Mouse (Mus musculus) myocyte (in vitro differentiated cells): ENCODE measurements around the gene Pfpl. TPM values are rescaled to one million over a fixed set of nuclear protein-coding genes. Genes with fewer than 3 reads are reported as not detected.

ENCODE experiments used
- H3K27me3 ChIP-seq: one replicate; pipeline ENCODE4 v1.6.1; 2011; ENCODE audit not compliant: control insufficient read depth, insufficient read depth, insufficient read length
- H3K36me3 ChIP-seq: one replicate; pipeline ENCODE4 v1.6.1; 2011; ENCODE audit not compliant: control insufficient read depth, insufficient read depth
- H3K4me2 ChIP-seq: one replicate; pipeline ENCODE4 v1.6.1; 2011; ENCODE audit warnings: low read depth, control low read depth
- H3K4me3 ChIP-seq: one replicate; pipeline ENCODE4 v1.5.1; 2011; ENCODE audit warnings: mild to moderate bottlenecking, control low read depth, moderate library complexity
- H3K79me2 ChIP-seq: one replicate; pipeline ENCODE4 v1.6.1; 2011; ENCODE audit not compliant: control insufficient read depth, insufficient read depth
- H3ac ChIP-seq: one replicate; pipeline ENCODE4 v1.6.1; 2011; ENCODE audit not compliant: control insufficient read depth, insufficient read length
- CEBPB ChIP-seq: IDR thresholded peaks from 2 replicates; pipeline ENCODE4 v1.6.1; 2011; ENCODE audit warnings: mild to moderate bottlenecking, moderate library complexity; ENCODE audit not compliant: poor library complexity, insufficient read depth, severe bottlenecking
- E2F4 ChIP-seq: IDR thresholded peaks from one replicate; pipeline ENCODE4 v1.6.1; 2011; ENCODE audit warnings: mild to moderate bottlenecking, control low read depth, moderate library complexity; ENCODE audit not compliant: insufficient read depth
- MAX ChIP-seq: IDR thresholded peaks from one replicate; pipeline ENCODE4 v1.6.1; 2011; ENCODE audit warnings: low read depth, mild to moderate bottlenecking, control low read depth
- MYOD1 ChIP-seq, 3 experiments: IDR thresholded peaks; one replicate each; pipeline ENCODE4 v1.6.1; 2011; ENCODE audit warnings: control low read depth in 2 of 3, low read depth in 2 of 3, mild to moderate bottlenecking in 2 of 3, moderate library complexity in 1 of 3; ENCODE audit not compliant: insufficient read length in 2 of 3, control insufficient read depth in 1 of 3
- MYOG ChIP-seq, 3 experiments: IDR thresholded peaks; one replicate each; pipeline ENCODE4 v1.6.1; 2011; ENCODE audit warnings: control low read depth in 2 of 3, low read depth in 2 of 3, mild to moderate bottlenecking in 2 of 3; ENCODE audit not compliant: insufficient read length in 2 of 3, control insufficient read depth in 1 of 3, insufficient read depth in 1 of 3
- POLR2A ChIP-seq: IDR thresholded peaks from one replicate; pipeline ENCODE4 v1.6.1; 2011; ENCODE audit warnings: low read depth, mild to moderate bottlenecking, control low read depth, moderate library complexity; ENCODE audit not compliant: insufficient read length
- POLR2AphosphoS2 ChIP-seq: IDR thresholded peaks from one replicate; pipeline ENCODE4 v1.6.1; 2011; ENCODE audit warnings: low read depth, control low read depth; ENCODE audit not compliant: insufficient read length
- REST ChIP-seq: IDR thresholded peaks from one replicate; pipeline ENCODE4 v1.6.1; 2011; ENCODE audit warnings: mild to moderate bottlenecking, control low read depth, moderate library complexity; ENCODE audit not compliant: insufficient read depth, insufficient read length
- SRF ChIP-seq: IDR thresholded peaks from one replicate; pipeline ENCODE4 v1.6.1; 2011; ENCODE audit warnings: low read depth; ENCODE audit not compliant: control insufficient read depth, insufficient read length
- TCF12 ChIP-seq: IDR thresholded peaks from one replicate; pipeline ENCODE4 v1.6.1; 2011; ENCODE audit warnings: mild to moderate bottlenecking, control low read depth; ENCODE audit not compliant: poor library complexity, insufficient read depth, severe bottlenecking
- TCF3 ChIP-seq: IDR thresholded peaks from one replicate; pipeline ENCODE4 v1.6.1; 2011; ENCODE audit warnings: low read depth, control low read depth; ENCODE audit not compliant: insufficient read length
- USF1 ChIP-seq: IDR thresholded peaks from one replicate; pipeline ENCODE4 v1.6.1; 2011; ENCODE audit warnings: low read depth, mild to moderate bottlenecking, control low read depth, moderate library complexity
- polyA plus RNA-seq: library from polyadenylated mRNA; unstranded; fragments of >200 nt; fragmentation: generic; extraction: Trizol; gene quantifications from one replicate; pipeline ENCODE4 v1.2.1, GENCODE M21; 2012; ENCODE audit warnings: missing spikeins

Pfpl gene
- polyA plus RNA-seq, 1 experiment = 0.02 TPM

DNA sequence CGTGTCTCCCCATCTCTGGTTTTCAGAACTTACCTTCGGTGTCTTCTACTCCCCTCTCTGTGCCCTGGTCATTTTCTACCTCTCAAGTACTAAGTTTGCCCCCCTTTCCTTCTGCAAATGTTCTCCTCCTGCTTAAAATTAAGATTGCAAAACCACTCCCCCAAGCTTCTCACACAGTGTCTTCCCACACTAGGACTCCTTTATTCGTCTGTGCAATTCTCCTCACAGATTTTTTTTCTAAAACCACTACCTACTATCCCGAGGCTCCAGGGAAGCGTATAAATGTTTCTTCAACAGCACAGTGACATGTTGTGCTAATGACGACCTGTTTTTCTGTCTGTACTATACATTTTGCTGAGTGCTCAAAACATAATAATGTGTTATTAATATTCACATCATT lies 7.2 kb upstream of the Pfpl start:
- H3K36me3 ChIP-seq = no peaks in the 10 kb centered on the region
- no peak overlapping the region for H3K4me2 ChIP-seq
- no peak overlapping the region for H3ac ChIP-seq
- H3K27me3 ChIP-seq = no peaks in the 10 kb centered on the region
- H3K79me2 ChIP-seq = no peaks in the 10 kb centered on the region
- H3K4me3 ChIP-seq = no peak overlapping the region
- TF ChIP-seq REST = no peak
- no peak for TF ChIP-seq E2F4

- Histone ChIP-seq H3K79me2 (no peaks in the 10 kb centered on the region), H3K4me3 (no peak overlapping the region), H3K36me3 (no peaks in the 10 kb centered on the region), H3K4me2 (no peak overlapping the region), H3ac (no peak overlapping the region), H3K27me3 (no peaks in the 10 kb centered on the region)
- no peak for TF ChIP-seq TCF12
Observed at GRCm38 (mm10) chr19:12421680-12422079, 6.0 kb upstream of the Pfpl start.

GRCm38 (mm10) chr19:12427101-12427500 lies 604 bp upstream of the Pfpl start:
- no peaks in the 10 kb centered on the region for H3K79me2 ChIP-seq
- no peaks in the 10 kb centered on the region for H3K27me3 ChIP-seq
- no peak overlapping the region for H3K4me3 ChIP-seq
- TF ChIP-seq MAX = no peak
- no peak for TF ChIP-seq POLR2A
- TF ChIP-seq CEBPB = no peak
- TF ChIP-seq TCF3 = no peak
- TF ChIP-seq USF1 = no peak
- no peak for TF ChIP-seq TCF12
- no peak for TF ChIP-seq REST
- no peak for TF ChIP-seq MYOG (IDR thresholded peaks at IDR 0.05; ENCODE audit: control insufficient read depth in 1 of 3, insufficient read depth in 1 of 3, insufficient read length in 2 of 3, low read depth in 2 of 3)
- no peak for TF ChIP-seq POLR2AphosphoS2
- no peak for TF ChIP-seq SRF
- no peak for TF ChIP-seq MYOD1 (IDR thresholded peaks at IDR 0.05; ENCODE audit: control insufficient read depth in 1 of 3, insufficient read length in 2 of 3, low read depth in 2 of 3)
- no peak for TF ChIP-seq E2F4
- peak overlapping the region; percentile 39 for H3K4me2 ChIP-seq
- H3K36me3 ChIP-seq = no peaks in the 10 kb centered on the region
- no peak overlapping the region for H3ac ChIP-seq

- Histone ChIP-seq H3K27me3 (no peaks in the 10 kb centered on the region), H3ac (no peak overlapping the region), H3K4me3 (no peak overlapping the region), H3K4me2 (no peak overlapping the region), H3K79me2 (no peaks in the 10 kb centered on the region), H3K36me3 (no peaks in the 10 kb centered on the region)
- no peak for TF ChIP-seq MYOD1 (IDR thresholded peaks at IDR 0.05; ENCODE audit: control insufficient read depth in 1 of 3, insufficient read length in 2 of 3, low read depth in 2 of 3)
Observed at GRCm38 (mm10) chr19:12433033-12433432, 5.3 kb downstream of the Pfpl start.

DNA sequence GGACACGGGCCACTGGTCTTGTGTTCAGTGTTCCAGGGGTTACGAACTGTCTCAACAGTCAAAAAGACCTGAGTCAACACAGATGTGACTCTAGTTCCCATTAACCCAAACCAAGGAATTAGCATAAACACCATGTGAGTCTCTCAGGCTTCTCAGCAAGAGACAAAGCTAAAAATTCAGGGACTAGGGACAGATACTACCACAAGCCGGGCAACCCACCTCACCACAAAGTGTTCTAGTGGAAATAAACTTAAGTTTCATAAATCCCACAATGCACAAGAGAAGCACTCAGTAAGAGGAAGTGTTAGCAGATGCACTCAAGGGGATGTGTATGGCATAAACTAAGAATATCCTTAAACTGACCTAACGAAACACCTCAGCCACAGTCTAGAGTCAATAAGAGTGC lies 7.3 kb downstream of the Pfpl start:
- H3K4me3 ChIP-seq = no peak overlapping the region
- no peak overlapping the region for H3K4me2 ChIP-seq
- no peak overlapping the region for H3ac ChIP-seq
- no peaks in the 10 kb centered on the region for H3K79me2 ChIP-seq
- no peak for TF ChIP-seq POLR2AphosphoS2
- TF ChIP-seq POLR2A = no peak
- TF ChIP-seq TCF12 = no peak
- no peak for TF ChIP-seq REST
- H3K36me3 ChIP-seq = no peaks in the 10 kb centered on the region
- H3K27me3 ChIP-seq = no peaks in the 10 kb centered on the region

- no peaks in the 10 kb centered on the region for H3K27me3 ChIP-seq
- H3ac ChIP-seq = no peak overlapping the region
- no peaks in the 10 kb centered on the region for H3K36me3 ChIP-seq
- no peak for TF ChIP-seq POLR2A
- TF ChIP-seq E2F4 = no peak
- no peak for TF ChIP-seq MAX
- no peak for TF ChIP-seq MYOG (IDR thresholded peaks at IDR 0.05; ENCODE audit: control insufficient read depth in 1 of 3, insufficient read depth in 1 of 3, insufficient read length in 2 of 3, low read depth in 2 of 3)
- TF ChIP-seq MYOD1 (IDR thresholded peaks at IDR 0.05; ENCODE audit: control insufficient read depth in 1 of 3, insufficient read length in 2 of 3, low read depth in 2 of 3) = no peak
- no peak overlapping the region for H3K4me2 ChIP-seq
- H3K4me3 ChIP-seq = no peak overlapping the region
- no peaks in the 10 kb centered on the region for H3K79me2 ChIP-seq
Observed at GRCm38 (mm10) chr19:12435750-12436524, 8.2 kb downstream of the Pfpl start.
